Mouse (Mus musculus): ENCODE measurements around the gene Phtf2.

- no peak for TF ChIP-seq GATA1 (IDR thresholded peaks at IDR 0.05; ENCODE audit: borderline replicate concordance, low read length)
- no peak for TF ChIP-seq FLI1 (IDR thresholded peaks at IDR 0.05; ENCODE audit: low read length)
Observed at GRCm38 (mm10) chr5:20861901-20862300, 20.0 kb downstream of the Phtf2 start.

Measured in megakaryocyte, embryonic 14.5 days (primary cell).